In genomic region chr5:38687694-38688093, GRCm38 (mm10) we compare ENCODE assay signal across 17 mouse cellular contexts.
"Had no signal": no experiment of that assay in that cellular context is flagged by ENCODE, and none has a peak within 500 bp of the region (broad histone marks: within the 10 kb centered on the region; RNA-seq: fewer than 3 reads in every experiment).

No protein-coding gene starts in this region.

- H3K27me3 ChIP-seq: lung, embryonic 15.5 days; midbrain, embryonic 15.5 days; neural tube, embryonic 12.5 days; stomach, embryonic 15.5 days had no signal

- H3K27ac ChIP-seq: lung, embryonic 15.5 days; macrophage; midbrain, embryonic 13.5 days; midbrain, embryonic 15.5 days; neural tube, embryonic 12.5 days; stomach, embryonic 15.5 days; stomach, postnatal 0 days had no signal

- DNase-seq: liver, postnatal 0 days; lung, adult 2 months; lung, postnatal 14 days; lung, postnatal 36 days; right cerebral cortex, postnatal 25 days; right cerebral cortex, postnatal 4 days; thymus, adult 2 months; thymus, postnatal 25 days; thymus, postnatal 4 days had no signal

- H3K9me3 ChIP-seq: lung, embryonic 15.5 days; megakaryocyte, embryonic 14.5 days; midbrain, embryonic 13.5 days; midbrain, embryonic 15.5 days; neural tube, embryonic 12.5 days; stomach, embryonic 15.5 days had no signal

- H3K36me3 ChIP-seq: lung, embryonic 15.5 days; midbrain, embryonic 15.5 days; stomach, embryonic 15.5 days had no signal

- H3K4me3 ChIP-seq: lung, embryonic 15.5 days; megakaryocyte, embryonic 14.5 days; midbrain, embryonic 13.5 days; midbrain, embryonic 15.5 days; neural tube, embryonic 12.5 days; stomach, embryonic 15.5 days had no signal

- H3K4me1 ChIP-seq: stomach, embryonic 15.5 days had no signal
